Mouse (Mus musculus) erythroblast, embryonic 14.5 days (primary cell): ENCODE results near the gene Mtfr1l.

Source experiments
- GATA1 ChIP-seq: IDR thresholded peaks from 2 replicates; pipeline ENCODE4 v1.6.1; 2012; ENCODE audit warnings: low read length, inconsistent platforms, mixed read lengths
- TAL1 ChIP-seq: IDR thresholded peaks from 3 replicates; pipeline ENCODE4 v1.6.1; 2012; ENCODE audit warnings: low read length, inconsistent platforms, mixed read lengths

DNA sequence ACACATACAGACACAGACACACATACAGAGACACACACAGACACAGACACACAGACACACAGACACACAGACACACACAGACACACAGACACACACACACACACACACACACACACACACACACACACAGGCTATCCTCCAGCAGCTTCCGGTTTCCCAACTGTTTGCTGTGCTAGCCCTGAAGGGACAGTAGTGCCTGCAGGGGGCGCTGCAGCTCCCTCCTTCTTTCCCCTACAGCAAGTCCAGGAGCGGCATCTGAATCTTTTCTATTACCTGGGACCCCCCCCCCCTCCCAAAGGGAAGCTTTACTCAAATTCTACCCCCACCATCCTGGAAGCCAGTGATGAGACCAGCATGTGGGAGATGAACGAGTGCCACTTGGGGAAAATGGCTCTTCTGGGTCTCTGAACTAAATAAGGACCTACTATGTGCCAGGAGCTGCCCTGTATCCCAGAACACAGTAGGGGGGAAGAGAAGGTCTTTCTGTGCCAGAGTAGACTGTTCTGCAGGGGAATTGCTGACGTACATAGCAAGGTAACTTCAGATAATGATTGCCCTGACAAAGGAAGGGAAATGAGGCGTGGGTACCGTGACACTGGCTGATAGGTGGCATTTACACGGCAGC is 20.9 kb upstream of the Mtfr1l start:
- TF ChIP-seq GATA1 (no peak), TAL1 (no peak)
